In the genomic region with DNA sequence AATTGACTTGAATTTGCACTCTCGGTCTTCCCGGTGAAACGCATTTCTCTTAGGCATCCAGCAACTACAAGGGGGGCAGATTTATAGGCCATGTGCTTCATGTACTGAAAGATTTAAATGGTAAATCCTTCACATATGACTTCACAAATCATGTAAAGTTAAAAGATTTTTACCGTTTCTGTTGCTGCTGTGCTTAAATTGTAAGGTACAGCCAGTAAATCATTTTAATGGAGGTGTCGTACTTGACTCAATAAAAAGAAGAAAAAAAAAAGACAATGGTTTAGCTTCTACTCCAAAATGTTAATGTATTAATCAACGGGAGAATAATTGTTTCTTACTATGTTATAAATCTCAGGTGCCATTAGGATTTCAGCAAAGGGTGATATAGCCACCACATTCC, we compare ENCODE assay signal across 25 mouse cellular contexts.
DNase-seq lines count a peak whose midpoint lies in the region; ATAC-seq lines count a peak whose summit lies in the region.
"Had no signal": no experiment of that assay in that cellular context is flagged by ENCODE, and none has a peak within 500 bp of the region (broad histone marks: within the 10 kb centered on the region; RNA-seq: fewer than 3 reads in every experiment).

No protein-coding gene starts in this region.

- no peak overlapping the region for H3K4me2 ChIP-seq in hindbrain, embryonic 14.5 days (replicated peaks)
- H3K4me2 ChIP-seq in hindbrain, embryonic 12.5 days (replicated peaks), result no peak overlapping the region
- H3K4me2 ChIP-seq: embryonic facial prominence, embryonic 13.5 days; heart, embryonic 12.5 days; heart, embryonic 15.5 days; hindbrain, embryonic 15.5 days had no signal

- peaks cover 20% of the 10 kb centered on the region for H3K4me1 ChIP-seq in hindbrain, embryonic 14.5 days (replicated peaks; ENCODE audit: control insufficient read depth, insufficient read depth, low read length)
- peaks cover 29% of the 10 kb centered on the region for H3K4me1 ChIP-seq in hindbrain, embryonic 12.5 days
- peaks cover 62% of the 10 kb centered on the region for H3K4me1 ChIP-seq in limb, embryonic 10.5 days
- H3K4me1 ChIP-seq: heart, embryonic 15.5 days had no signal

- H3K9ac ChIP-seq in hindbrain, embryonic 14.5 days, result no peak overlapping the region
- no peak overlapping the region for H3K9ac ChIP-seq in hindbrain, embryonic 12.5 days
- H3K9ac ChIP-seq: embryonic facial prominence, embryonic 13.5 days; forebrain, embryonic 13.5 days; forebrain, postnatal 0 days; heart, embryonic 12.5 days; heart, embryonic 15.5 days; hindbrain, embryonic 15.5 days had no signal

- 0 out of 2 replicates have a peak overlapping the region, but pooled peaks have one; percentile 5 for H3K27ac ChIP-seq in hindbrain, embryonic 14.5 days
- no peak overlapping the region for H3K27ac ChIP-seq in hindbrain, embryonic 12.5 days
- 0 out of 2 replicates have a peak overlapping the region, but pooled peaks have one; percentile 20 for H3K27ac ChIP-seq in limb, embryonic 10.5 days
- H3K27ac ChIP-seq: embryonic facial prominence, embryonic 10.5 days; embryonic facial prominence, embryonic 13.5 days; forebrain, embryonic 13.5 days; heart, embryonic 15.5 days; hindbrain, embryonic 15.5 days had no signal

- no peaks in the 10 kb centered on the region for H3K36me3 ChIP-seq in hindbrain, embryonic 14.5 days (replicated peaks; ENCODE audit: control insufficient read depth, insufficient read depth)
- H3K36me3 ChIP-seq in hindbrain, embryonic 12.5 days, result no peaks in the 10 kb centered on the region
- no peaks in the 10 kb centered on the region for H3K36me3 ChIP-seq in limb, embryonic 10.5 days
- H3K36me3 ChIP-seq: embryonic facial prominence, embryonic 13.5 days; heart, embryonic 12.5 days; heart, embryonic 15.5 days; hindbrain, embryonic 15.5 days had no signal

- WGBS in hindbrain, embryonic 14.5 days, result 66% methylated on average over 6 of the region's 6 CpGs
- WGBS in hindbrain, embryonic 12.5 days, result 80% methylated on average over 6 of the region's 6 CpGs
- WGBS in limb, embryonic 10.5 days, result 16% methylated on average over 6 of the region's 6 CpGs

- no peaks in the 10 kb centered on the region for H3K27me3 ChIP-seq in hindbrain, embryonic 14.5 days (ENCODE audit: control insufficient read depth, insufficient read depth, low read length)
- H3K27me3 ChIP-seq in hindbrain, embryonic 12.5 days, result no peaks in the 10 kb centered on the region
- peaks cover 19% of the 10 kb centered on the region for H3K27me3 ChIP-seq in limb, embryonic 10.5 days (ENCODE audit: low read depth, poor library complexity, severe bottlenecking)
- H3K27me3 ChIP-seq: forebrain, embryonic 13.5 days; hindbrain, embryonic 15.5 days had no signal

- H3K9me3 ChIP-seq in hindbrain, embryonic 14.5 days (ENCODE audit: control insufficient read depth, low read length), result no peaks in the 10 kb centered on the region
- no peaks in the 10 kb centered on the region for H3K9me3 ChIP-seq in hindbrain, embryonic 12.5 days (replicated peaks)
- no peaks in the 10 kb centered on the region for H3K9me3 ChIP-seq in limb, embryonic 10.5 days (replicated peaks)
- H3K9me3 ChIP-seq: embryonic facial prominence, embryonic 10.5 days; embryonic facial prominence, embryonic 13.5 days; forebrain, embryonic 13.5 days; heart, embryonic 12.5 days; heart, embryonic 15.5 days; hindbrain, embryonic 10.5 days; hindbrain, embryonic 15.5 days had no signal

- no peak for DNase-seq in hindbrain, embryonic 14.5 days (ENCODE audit: low spot score)
- DNase-seq in forelimb bud, embryonic 11.5 days (ENCODE audit: low read depth, low spot score), result peak; percentile 70
- DNase-seq in limb, embryonic 10.5 days (ENCODE audit: low spot score), result no peak
- DNase-seq in mesoderm, embryonic 11.5 days (ENCODE audit: low read depth, low spot score), result peak; percentile 53
- DNase-seq in adrenal gland, postnatal 10 days, result no peak
- DNase-seq: adrenal gland, adult 2 months; adrenal gland, postnatal 25 days; cerebellum, adult 18-20 months; cerebellum, adult 9-10 months; cerebellum, postnatal 14 days; forebrain, postnatal 0 days; gastrocnemius, postnatal 25 days; heart, adult 18-20 months; heart, postnatal 10 days; heart, postnatal 36 days had no signal

- no peak overlapping the region for H3K4me3 ChIP-seq in hindbrain, embryonic 14.5 days (replicated peaks; ENCODE audit: low read length)
- no peak overlapping the region for H3K4me3 ChIP-seq in hindbrain, embryonic 12.5 days
- H3K4me3 ChIP-seq in limb, embryonic 10.5 days, result no peak overlapping the region
- H3K4me3 ChIP-seq: embryonic facial prominence, embryonic 10.5 days; embryonic facial prominence, embryonic 13.5 days; erythroblast, embryonic 14.5 days; forebrain, embryonic 13.5 days; heart, embryonic 12.5 days; heart, embryonic 15.5 days; hindbrain, embryonic 10.5 days; hindbrain, embryonic 15.5 days had no signal

- no peak for ATAC-seq in hindbrain, embryonic 14.5 days (ENCODE audit: low FRiP score)
- ATAC-seq in hindbrain, embryonic 12.5 days (ENCODE audit: low FRiP score), result no peak
- ATAC-seq: CD4-positive, CD25-positive, alpha-beta regulatory T cell, adult 4 months; forebrain, embryonic 13.5 days; forebrain, postnatal 0 days had no signal

Comparison
In these comparisons a context has a peak if more than half of its experiments do, and no peak if none do; other contexts are left out.
1. DNase-seq: peak in forelimb bud, embryonic 11.5 days (single experiment) and mesoderm, embryonic 11.5 days (single experiment); none in hindbrain, embryonic 14.5 days (single experiment), limb, embryonic 10.5 days (single experiment) and adrenal gland, postnatal 10 days (single experiment).